Mouse (Mus musculus): Measurements from ENCODE around the gene Gm21477.
"Not testable (repeated sequence)": the region's sequence is repeated elsewhere in the genome, so short reads cannot be mapped to it uniquely, and the experiment has no call there.

The Gm21477 gene

GRCm38 (mm10) chrY:87116521-87116920 lies at the start of gene Gm21477:
TSS of gene Gm21477 (plus strand) at chrY:87116821.
- not testable (repeated sequence) for DNase-seq (ENCODE audit: low spot score)

All from left cerebral cortex, adult 11 months (tissue).